Mouse (Mus musculus) mature B cell (primary cell): ENCODE results near the gene Epyc.

Experiments used
- in situ Hi-C: fragments of 300-500 bp; cut with MboI; formaldehyde crosslinking; loops from 2 replicates; pipeline ENCODE4 v1.14.3; 2019

The Epyc gene

GRCm38 (mm10) chr10:97643768-97644167, at the start of gene Epyc:
Gene Epyc, plus strand, starts transcription at chr10:97644068.
- in situ Hi-C loops = no loop called here

- in situ Hi-C loops = no loop called here
Measured at GRCm38 (mm10) chr10:97595680-97596079, 48.2 kb upstream of the Epyc start.

GRCm38 (mm10) chr10:97601744-97602143, 42.1 kb upstream of the Epyc start:
- in situ Hi-C loops = no loop called here

GRCm38 (mm10) chr10:97603256-97603655, 40.6 kb upstream of the Epyc start:
- in situ Hi-C loops = no loop called here

- in situ Hi-C loops = no loop called here
Measured at GRCm38 (mm10) chr10:97606579-97606978, 37.3 kb upstream of the Epyc start, which contains the start of gene Kera. Gene Kera, plus strand, starts transcription at chr10:97606879.

- in situ Hi-C loops = no loop called here
Measured at GRCm38 (mm10) chr10:97622328-97622727, 21.5 kb upstream of the Epyc start.

GRCm38 (mm10) chr10:97624381-97624780, 19.5 kb upstream of the Epyc start:
- in situ Hi-C loops = no loop called here

GRCm38 (mm10) chr10:97625116-97625515, 18.8 kb upstream of the Epyc start:
- in situ Hi-C loops = no loop called here

GRCm38 (mm10) chr10:97626543-97626942, 17.3 kb upstream of the Epyc start:
- in situ Hi-C loops = no loop called here

- in situ Hi-C loops = no loop called here
Measured at GRCm38 (mm10) chr10:97631061-97631460, 12.8 kb upstream of the Epyc start.

- in situ Hi-C loops = no loop called here
Measured at GRCm38 (mm10) chr10:97641926-97642325, 1.9 kb upstream of the Epyc start.

GRCm38 (mm10) chr10:97650334-97650733, 6.5 kb downstream of the Epyc start:
- in situ Hi-C loops = no loop called here

GRCm38 (mm10) chr10:97659489-97659888, 15.6 kb downstream of the Epyc start:
- in situ Hi-C loops = no loop called here

- in situ Hi-C loops = no loop called here
Measured at GRCm38 (mm10) chr10:97668656-97669055, 24.8 kb downstream of the Epyc start.

GRCm38 (mm10) chr10:97670202-97670601, 26.3 kb downstream of the Epyc start:
- in situ Hi-C loops = no loop called here

- in situ Hi-C loops = no loop called here
Measured at GRCm38 (mm10) chr10:97673239-97673638, 29.4 kb downstream of the Epyc start.

- in situ Hi-C loops = loop anchor here (25.0 kb wide), 1 partner anchor 1546 kb away; the partner anchor contains the start of gene Gm5426
Measured at GRCm38 (mm10) chr10:97682981-97683380, 39.1 kb downstream of the Epyc start.

- in situ Hi-C loops = loop anchor here (25.0 kb wide), 1 partner anchor 1550 kb away; the partner anchor contains the start of gene Gm5426
Measured at GRCm38 (mm10) chr10:97687198-97687597, 43.3 kb downstream of the Epyc start.

GRCm38 (mm10) chr10:97689425-97689824, 45.6 kb downstream of the Epyc start:
- in situ Hi-C loops = loop anchor here (25.0 kb wide), 1 partner anchor 1552 kb away; the partner anchor contains the start of gene Gm5426

- in situ Hi-C loops = loop anchor here (25.0 kb wide), 1 partner anchor 1556 kb away; the partner anchor contains the start of gene Gm5426
Measured at GRCm38 (mm10) chr10:97692913-97693312, 49.0 kb downstream of the Epyc start, which contains the start of gene Ccer1. Gene Ccer1, plus strand, starts transcription at chr10:97693059.

- in situ Hi-C loops = loop anchor here (25.0 kb wide), 1 partner anchor 1556 kb away; the partner anchor contains the start of gene Gm5426
Measured at GRCm38 (mm10) chr10:97693398-97694135, 49.7 kb downstream of the Epyc start.

GRCm38 (mm10) chr10:97702321-97702720, 58.5 kb downstream of the Epyc start:
- in situ Hi-C loops = loop anchor here (25.0 kb wide), 1 partner anchor 1385 kb away; no protein-coding TSS in a partner anchor

GRCm38 (mm10) chr10:97704562-97704961, 60.7 kb downstream of the Epyc start:
- in situ Hi-C loops = loop anchor here (25.0 kb wide), 1 partner anchor 1383 kb away; no protein-coding TSS in a partner anchor
